Mouse (Mus musculus) hindbrain, embryonic 15.5 days (tissue): ENCODE measurements around the gene Pou5f2. TPM values are rescaled to one million over a fixed set of nuclear protein-coding genes. Genes with fewer than 3 reads are reported as not detected.

ENCODE experiments used
- ATAC-seq: fragments of 200-750 bp; cut with Nextera tagmentation; 2 replicates; pipeline ENCODE4 v1.8.0; 2017; ENCODE audit warnings: low read depth, moderate number of reproducible peaks, moderate TSS enrichment; ENCODE audit not compliant: low FRiP score
- H3K27ac ChIP-seq: fragments of 300-500 bp; sonication (generic); replicated peaks from 2 replicates; pipeline ENCODE4 v1.5.1; 2015; ENCODE audit warnings: mild to moderate bottlenecking, inconsistent platforms
- H3K27me3 ChIP-seq: fragments of 300-500 bp; sonication (generic); 2 replicates; pipeline ENCODE4 v1.6.1; 2015; ENCODE audit warnings: control low read depth, inconsistent platforms
- H3K36me3 ChIP-seq: fragments of 300-500 bp; sonication (generic); 2 replicates; pipeline ENCODE4 v1.6.1; 2015; ENCODE audit warnings: control low read depth, inconsistent platforms
- H3K4me1 ChIP-seq: fragments of 300-500 bp; sonication (generic); replicated peaks from 2 replicates; pipeline ENCODE4 v1.6.1; 2015; ENCODE audit warnings: control low read depth, inconsistent platforms
- H3K4me2 ChIP-seq: fragments of 300-500 bp; sonication (generic); 2 replicates; pipeline ENCODE4 v1.6.1; 2015; ENCODE audit warnings: moderate library complexity, mild to moderate bottlenecking, inconsistent platforms
- H3K4me3 ChIP-seq: fragments of 300-500 bp; sonication (generic); 2 replicates; pipeline ENCODE4 v1.5.1; 2015; ENCODE audit warnings: mild to moderate bottlenecking, inconsistent platforms
- H3K9ac ChIP-seq: fragments of 300-500 bp; sonication (generic); 2 replicates; pipeline ENCODE4 v1.6.1; 2015; ENCODE audit warnings: inconsistent platforms
- H3K9me3 ChIP-seq: fragments of 300-500 bp; sonication (generic); 2 replicates; pipeline ENCODE4 v1.6.1; 2016; ENCODE audit warnings: control low read depth, inconsistent platforms
- WGBS: fragments of 180-500 bp; shearing (Covaris S2); methylation state at CpG from one replicate; pipeline ENCODE4 v1.1.7; 2015; 5-methylcytosine and 5-hydroxymethylcytosine counted together
- polyA plus RNA-seq: library from polyadenylated mRNA; unstranded; fragments of >200 nt; fragmentation: Nextera tagmentation; extraction: Ambion mirVana; gene quantifications from 2 replicates; pipeline ENCODE4 v1.2.1, GENCODE M21; 2015

Pou5f2 gene
- 1.2 and 1.3 TPM in 2 replicates for polyA plus RNA-seq

- Histone ChIP-seq H3K9ac (no peak within 1 kb of the TSS), H3K4me1 (no peaks in the 10 kb centered on the region), H3K36me3 (no peaks in the 10 kb centered on the region), H3K9me3 (no peaks in the 10 kb centered on the region), H3K27me3 (no peaks in the 10 kb centered on the region), H3K4me2 (no peak within 1 kb of the TSS), H3K4me3 (no peak within 1 kb of the TSS), H3K27ac (no peak within 1 kb of the TSS)
- whole genome bisulfite sequencing, result 53% methylated on average over 15 of the region's 15 CpGs
- no peak; the same call in 1 of the 2 replicates for ATAC-seq
Observed at GRCm38 (mm10) chr13:78024683-78025294, at the start of gene Pou5f2. TSS of gene Pou5f2 (plus strand) at chr13:78024902.

GRCm38 (mm10) chr13:77976248-77976647 is 48.5 kb upstream of the Pou5f2 start:
- H3K27ac ChIP-seq, result no peak overlapping the region
- H3K9me3 ChIP-seq, result no peaks in the 10 kb centered on the region
- H3K36me3 ChIP-seq, result no peaks in the 10 kb centered on the region
- no peak overlapping the region for H3K4me3 ChIP-seq
- no peaks in the 10 kb centered on the region for H3K27me3 ChIP-seq
- H3K4me2 ChIP-seq, result no peak overlapping the region
- H3K4me1 ChIP-seq, result no peaks in the 10 kb centered on the region
- 84% methylated on average over 3 of the region's 3 CpGs for WGBS
- H3K9ac ChIP-seq, result no peak overlapping the region
- ATAC-seq, result no peak

DNA sequence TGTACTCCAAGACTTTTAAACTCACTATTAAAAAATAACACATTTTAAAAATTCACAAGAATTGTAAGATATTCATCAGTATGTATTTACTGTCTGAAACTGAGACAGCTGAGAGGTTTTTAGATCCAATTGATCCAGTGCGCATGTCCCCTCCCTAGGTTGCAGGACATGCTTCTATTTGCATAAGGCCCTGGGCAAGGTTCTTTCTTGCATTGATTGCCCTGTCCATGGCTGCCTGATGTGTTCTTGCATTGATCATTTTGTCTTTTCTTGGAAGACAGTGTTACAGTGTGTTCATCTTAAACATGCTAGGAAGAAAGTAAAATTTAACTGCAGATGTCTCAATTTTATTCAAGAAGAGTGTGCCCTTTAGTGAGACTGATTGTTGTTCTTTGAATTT is 47.6 kb upstream of the Pou5f2 start:
- ATAC-seq, result no peak
- no peaks in the 10 kb centered on the region for H3K9me3 ChIP-seq
- no peaks in the 10 kb centered on the region for H3K27me3 ChIP-seq
- H3K27ac ChIP-seq, result no peak overlapping the region
- no peak overlapping the region for H3K4me3 ChIP-seq
- H3K4me1 ChIP-seq, result no peaks in the 10 kb centered on the region
- H3K4me2 ChIP-seq, result no peak overlapping the region
- no peak overlapping the region for H3K9ac ChIP-seq
- WGBS, result 60% methylated on average over 1 of the region's 1 CpGs
- H3K36me3 ChIP-seq, result no peaks in the 10 kb centered on the region

- Histone ChIP-seq H3K4me1 (no peaks in the 10 kb centered on the region; the same call in 1 of the 2 replicates), H3K27me3 (no peaks in the 10 kb centered on the region), H3K9me3 (no peaks in the 10 kb centered on the region), H3K4me2 (no peak overlapping the region), H3K27ac (no peak overlapping the region), H3K36me3 (no peaks in the 10 kb centered on the region), H3K4me3 (no peak overlapping the region), H3K9ac (no peak overlapping the region)
- 23% methylated on average over 5 of the region's 5 CpGs for WGBS
- peak; percentile 66 for ATAC-seq
Observed at GRCm38 (mm10) chr13:77982105-77982851, 42.4 kb upstream of the Pou5f2 start.

DNA sequence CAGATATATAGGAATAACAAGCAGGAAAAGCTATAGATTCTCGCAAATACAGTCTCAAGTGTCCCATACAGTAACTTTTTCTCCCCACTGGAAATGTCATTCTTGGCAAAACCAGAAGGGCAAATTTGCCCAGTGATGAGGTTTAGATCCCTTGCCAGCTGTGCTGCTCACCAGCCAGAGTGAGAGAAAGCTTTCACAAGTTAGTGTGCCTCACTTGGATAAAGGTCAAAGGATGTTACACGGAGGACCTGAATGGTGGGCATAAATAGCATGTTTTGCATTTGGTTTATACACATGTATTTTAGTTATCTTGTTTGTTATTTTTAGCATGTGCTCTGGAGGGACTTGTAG is 41.9 kb upstream of the Pou5f2 start:
- no peak for ATAC-seq
- no peak overlapping the region for H3K9ac ChIP-seq
- no peaks in the 10 kb centered on the region for H3K36me3 ChIP-seq
- no peak overlapping the region for H3K27ac ChIP-seq
- no peaks in the 10 kb centered on the region for H3K9me3 ChIP-seq
- no peak overlapping the region for H3K4me3 ChIP-seq
- H3K4me2 ChIP-seq, result no peak overlapping the region
- H3K27me3 ChIP-seq, result no peaks in the 10 kb centered on the region
- H3K4me1 ChIP-seq, result no peaks in the 10 kb centered on the region; the same call in 1 of the 2 replicates
- 52% methylated on average over 2 of the region's 2 CpGs for WGBS

GRCm38 (mm10) chr13:77991189-77991886 is 33.4 kb upstream of the Pou5f2 start:
- Histone ChIP-seq H3K9ac (no peak overlapping the region), H3K27ac (no peak overlapping the region), H3K4me3 (no peak overlapping the region), H3K4me2 (no peak overlapping the region), H3K36me3 (no peaks in the 10 kb centered on the region), H3K27me3 (no peaks in the 10 kb centered on the region), H3K9me3 (no peaks in the 10 kb centered on the region), H3K4me1 (no peaks in the 10 kb centered on the region)
- no peak for ATAC-seq
- WGBS, result 78% methylated on average over 5 of the region's 5 CpGs

GRCm38 (mm10) chr13:78004649-78005048 is 20.1 kb upstream of the Pou5f2 start:
- Histone ChIP-seq H3K27ac (no peak overlapping the region), H3K4me2 (no peak overlapping the region), H3K27me3 (no peaks in the 10 kb centered on the region), H3K9ac (no peak overlapping the region), H3K4me3 (no peak overlapping the region), H3K36me3 (no peaks in the 10 kb centered on the region), H3K4me1 (no peaks in the 10 kb centered on the region), H3K9me3 (no peaks in the 10 kb centered on the region)
- 46% methylated on average over 4 of the region's 4 CpGs for WGBS
- no peak for ATAC-seq

DNA sequence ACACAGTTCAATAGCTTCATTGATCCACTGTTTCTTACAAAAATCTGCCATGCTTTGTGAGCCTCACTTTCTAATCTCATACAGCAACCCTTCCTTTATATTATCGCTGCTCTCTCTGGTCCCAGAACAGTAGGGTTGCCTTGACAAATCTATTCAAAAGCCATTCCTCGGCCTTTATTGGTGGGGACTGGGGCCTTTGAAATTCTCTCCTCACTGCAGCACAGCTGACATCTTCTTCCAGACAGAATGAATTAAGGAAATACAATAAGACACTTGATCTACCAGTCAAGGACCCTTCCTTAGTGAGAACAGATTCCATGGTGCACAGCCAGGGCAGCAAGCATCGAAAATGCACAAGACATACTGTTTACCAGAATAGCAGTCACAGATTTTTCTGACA is 19.4 kb upstream of the Pou5f2 start:
- Histone ChIP-seq H3K9ac (no peak overlapping the region), H3K9me3 (no peaks in the 10 kb centered on the region), H3K27ac (no peak overlapping the region), H3K27me3 (no peaks in the 10 kb centered on the region), H3K4me2 (no peak overlapping the region), H3K4me1 (no peaks in the 10 kb centered on the region), H3K36me3 (no peaks in the 10 kb centered on the region), H3K4me3 (no peak overlapping the region)
- ATAC-seq, result peak; percentile 68; the same call in 1 of the 2 replicates
- 13% methylated on average over 3 of the region's 3 CpGs for WGBS

GRCm38 (mm10) chr13:78010176-78010575 is 14.5 kb upstream of the Pou5f2 start:
- no peak overlapping the region for H3K4me3 ChIP-seq
- no peak for ATAC-seq
- no peaks in the 10 kb centered on the region for H3K36me3 ChIP-seq
- no peak overlapping the region for H3K27ac ChIP-seq
- WGBS, result 88% methylated on average over 1 of the region's 1 CpGs
- no peaks in the 10 kb centered on the region for H3K4me1 ChIP-seq
- H3K9ac ChIP-seq, result no peak overlapping the region
- no peak overlapping the region for H3K4me2 ChIP-seq
- no peaks in the 10 kb centered on the region for H3K27me3 ChIP-seq
- H3K9me3 ChIP-seq, result no peaks in the 10 kb centered on the region

GRCm38 (mm10) chr13:78032821-78033220 is 8.1 kb downstream of the Pou5f2 start:
- ATAC-seq, result no peak
- Histone ChIP-seq H3K27me3 (no peaks in the 10 kb centered on the region), H3K9ac (no peak overlapping the region), H3K4me1 (no peaks in the 10 kb centered on the region), H3K4me3 (no peak overlapping the region), H3K36me3 (no peaks in the 10 kb centered on the region), H3K4me2 (no peak overlapping the region), H3K9me3 (no peaks in the 10 kb centered on the region), H3K27ac (no peak overlapping the region)
- WGBS, result 56% methylated on average over 1 of the region's 1 CpGs

DNA sequence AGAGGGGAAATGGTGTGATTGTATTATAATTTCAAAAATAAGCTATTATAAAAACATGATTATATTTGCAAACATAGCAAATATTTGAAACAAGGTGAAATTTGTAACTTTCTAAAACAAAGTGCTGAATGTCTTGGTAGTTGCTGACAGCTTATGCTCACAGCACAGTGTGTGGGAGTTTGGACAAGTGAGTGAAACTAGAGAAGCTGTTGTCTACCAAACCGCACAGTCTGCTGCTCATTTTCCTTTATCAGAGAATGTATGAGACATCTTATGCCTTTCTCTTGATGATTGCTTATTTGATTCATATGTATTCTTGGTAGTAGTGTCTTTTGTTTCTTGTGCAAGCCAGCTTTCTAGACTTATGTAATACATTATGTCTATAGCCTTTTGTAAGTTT is 12.5 kb downstream of the Pou5f2 start:
- Histone ChIP-seq H3K4me3 (no peak overlapping the region), H3K27ac (no peak overlapping the region), H3K9me3 (no peaks in the 10 kb centered on the region), H3K36me3 (no peaks in the 10 kb centered on the region), H3K4me2 (no peak overlapping the region), H3K9ac (no peak overlapping the region), H3K27me3 (no peaks in the 10 kb centered on the region), H3K4me1 (no peaks in the 10 kb centered on the region)
- WGBS, result 83% methylated on average over 1 of the region's 1 CpGs
- ATAC-seq, result no peak

- no peak for ATAC-seq
- WGBS, result 77% methylated on average over 6 of the region's 6 CpGs
- Histone ChIP-seq H3K4me2 (no peak overlapping the region), H3K27ac (no peak overlapping the region), H3K9ac (no peak overlapping the region), H3K4me3 (no peak overlapping the region), H3K9me3 (no peaks in the 10 kb centered on the region), H3K36me3 (no peaks in the 10 kb centered on the region), H3K4me1 (no peaks in the 10 kb centered on the region), H3K27me3 (no peaks in the 10 kb centered on the region)
Observed at GRCm38 (mm10) chr13:78043203-78043602, 18.5 kb downstream of the Pou5f2 start.
